Mouse (Mus musculus) thymus, postnatal 0 days (tissue): ENCODE measurements around the gene H2-Ab1. TPM values are rescaled to one million over a fixed set of nuclear protein-coding genes. Genes with fewer than 3 reads are reported as not detected.
A peak's percentile ranks its signal among the peaks of the same experiment; 100 is the strongest.

Experiments
- DNase-seq: peaks from one replicate; pipeline ENCODE4 v3.0.0-alpha.2; 2015; ENCODE audit warnings: low spot score
- polyA plus RNA-seq: library from polyadenylated mRNA; unstranded; fragments of >200 nt; fragmentation: Nextera tagmentation; extraction: Ambion mirVana; gene quantifications from 2 replicates; pipeline ENCODE4 v1.2.1, GENCODE M21; 2015

Gene H2-Ab1
- polyA plus RNA-seq, 1 experiment from 2014 or later: 1,544 TPM

DNA sequence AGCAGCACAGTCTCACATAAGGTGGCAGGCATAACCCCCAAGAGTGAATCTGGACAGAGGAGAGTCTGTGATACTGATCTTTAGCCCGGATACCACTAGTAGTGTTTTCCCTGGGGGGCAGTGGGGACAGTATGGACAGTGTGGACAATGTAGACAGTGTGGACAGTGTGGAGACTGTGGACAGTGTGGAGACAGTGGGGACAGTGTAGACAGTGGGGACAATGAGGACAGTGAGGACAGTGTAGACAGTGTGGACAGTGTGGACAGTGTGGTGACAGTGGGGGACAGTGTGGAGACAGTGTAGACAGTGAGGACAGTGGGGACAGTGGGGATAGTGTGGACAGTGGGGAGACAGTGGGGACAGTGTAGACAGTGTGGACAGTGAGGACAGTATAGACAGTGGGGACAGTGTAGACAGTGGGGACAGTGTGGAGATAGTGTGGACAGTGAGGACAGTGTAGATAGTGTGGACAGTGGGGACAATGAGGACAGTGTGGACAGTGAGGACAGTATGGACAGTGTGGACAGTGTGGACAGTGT, 23.1 kb downstream of the H2-Ab1 start:
- no peak for DNase-seq

DNA sequence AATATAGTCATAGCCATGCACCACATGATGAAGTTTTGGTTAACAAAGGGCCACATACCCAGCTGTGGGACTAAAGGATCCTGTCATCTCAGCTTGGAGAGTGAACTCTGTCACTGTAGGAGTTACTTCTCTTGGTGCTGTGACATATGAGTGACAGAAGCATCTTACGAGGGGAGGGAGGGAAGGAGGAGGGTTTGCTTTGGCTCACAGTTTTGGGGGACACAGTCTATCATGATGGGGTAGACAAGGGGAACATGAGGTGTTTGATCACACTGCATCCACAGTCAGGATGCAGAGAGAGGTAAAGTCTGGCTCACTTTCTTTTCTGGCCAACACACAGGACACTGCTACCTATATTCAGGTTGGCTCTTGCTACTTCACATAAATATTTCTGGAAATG, 24.3 kb downstream of the H2-Ab1 start:
- DNase-seq: no peak

DNA sequence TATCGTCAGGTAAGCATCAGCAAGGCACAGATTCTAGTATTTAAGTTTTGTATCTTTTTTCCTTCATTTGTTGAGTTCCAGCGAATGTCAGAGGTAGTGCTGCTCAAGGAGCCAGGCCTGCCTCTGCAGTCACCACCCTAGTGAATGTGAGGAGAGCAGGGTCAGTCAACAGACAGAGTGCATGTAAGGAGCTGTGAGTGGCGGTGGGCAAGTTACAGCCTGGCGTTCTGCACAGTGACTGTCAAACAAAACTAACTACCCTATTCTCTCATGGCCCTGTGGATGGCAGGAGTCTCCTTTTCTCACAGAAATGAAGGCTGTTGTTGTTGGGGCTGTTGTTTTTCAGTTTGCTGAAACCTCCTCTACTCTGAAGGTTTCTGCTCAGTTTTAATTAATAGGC, 27.9 kb downstream of the H2-Ab1 start:
- DNase-seq: no peak

DNA sequence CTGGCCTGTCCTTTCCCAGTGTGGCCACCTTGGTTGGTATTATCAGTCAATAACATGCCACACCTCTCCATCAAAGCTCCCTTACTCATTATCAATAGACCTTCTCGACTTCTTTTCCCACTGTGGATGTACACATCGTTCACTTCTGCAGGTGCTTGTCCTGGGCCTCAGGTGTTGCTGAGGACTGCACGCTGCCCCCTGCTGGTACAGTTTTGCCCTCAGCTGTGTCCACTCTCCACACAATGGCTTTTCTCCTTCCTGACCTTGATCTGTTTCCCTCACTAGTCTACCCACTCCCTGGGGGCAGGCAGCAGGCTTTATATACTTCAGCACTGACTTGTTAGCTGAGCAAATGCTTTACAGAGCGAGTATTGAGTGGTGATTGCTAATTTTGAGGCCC, 28.4 kb downstream of the H2-Ab1 start:
- DNase-seq: peak; percentile 49

DNA sequence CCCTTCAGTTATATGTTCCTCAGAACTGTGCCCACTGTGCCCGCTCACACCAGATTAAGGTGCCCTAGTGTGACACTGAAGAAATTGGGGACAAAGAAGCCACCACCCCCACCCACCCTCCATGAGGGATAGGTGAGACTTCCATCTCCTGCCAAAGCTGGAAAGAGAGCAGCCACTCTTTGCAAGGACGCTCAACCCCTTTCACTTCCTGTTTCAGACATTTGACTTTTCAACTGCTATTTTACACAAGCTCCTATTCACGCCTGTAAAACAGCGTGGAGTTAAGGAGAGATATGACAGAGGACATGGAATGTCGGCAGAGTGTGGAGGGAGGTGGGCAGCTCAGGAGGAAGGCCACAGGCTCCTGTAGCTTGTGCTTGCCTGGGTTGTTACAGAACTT, 29.0 kb downstream of the H2-Ab1 start:
- no peak for DNase-seq

DNA sequence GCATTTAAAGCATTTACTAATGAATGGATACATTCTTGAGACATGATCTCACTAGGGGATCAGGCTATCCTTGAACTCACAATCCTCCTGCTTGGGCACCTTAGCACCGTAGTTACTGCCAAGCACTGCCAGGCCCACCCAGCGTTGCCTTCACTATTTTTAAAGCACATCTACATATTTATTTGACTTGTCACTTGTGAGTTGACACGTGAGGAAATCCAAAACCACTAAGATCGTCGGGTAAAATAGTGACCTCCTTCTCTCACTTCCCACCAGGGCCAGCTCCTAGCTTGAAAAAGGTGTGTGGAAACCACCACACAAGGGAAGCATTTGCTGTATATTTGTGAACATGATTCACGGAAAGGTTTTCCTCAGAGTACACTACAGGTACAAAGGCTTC, 29.5 kb downstream of the H2-Ab1 start:
- DNase-seq: no peak

DNA sequence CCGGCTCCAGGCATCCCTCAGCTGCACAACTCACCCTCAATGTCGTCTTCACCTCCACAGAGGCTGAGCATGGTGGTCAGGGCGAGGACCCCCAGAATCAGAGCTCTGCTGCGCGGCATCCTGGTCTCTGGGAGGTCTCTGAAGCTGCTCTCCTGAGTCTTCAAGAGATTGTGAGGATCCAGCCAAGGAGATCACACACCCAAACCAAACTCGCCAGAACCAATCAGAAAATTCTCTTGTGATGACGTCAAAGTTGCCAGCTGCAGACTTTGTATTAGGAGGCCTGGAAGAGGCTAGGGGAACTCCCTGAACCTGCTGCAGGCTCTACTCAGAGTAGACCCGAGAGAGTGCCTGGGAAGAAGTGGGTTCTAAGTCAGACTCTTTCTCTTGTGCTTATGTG, 30.2 kb downstream of the H2-Ab1 start, which contains the start of gene H2-Aa:
Gene H2-Aa, minus strand, starts transcription at position 176 of the 400 bp plus-strand sequence.
- DNase-seq: peak; percentile 86

DNA sequence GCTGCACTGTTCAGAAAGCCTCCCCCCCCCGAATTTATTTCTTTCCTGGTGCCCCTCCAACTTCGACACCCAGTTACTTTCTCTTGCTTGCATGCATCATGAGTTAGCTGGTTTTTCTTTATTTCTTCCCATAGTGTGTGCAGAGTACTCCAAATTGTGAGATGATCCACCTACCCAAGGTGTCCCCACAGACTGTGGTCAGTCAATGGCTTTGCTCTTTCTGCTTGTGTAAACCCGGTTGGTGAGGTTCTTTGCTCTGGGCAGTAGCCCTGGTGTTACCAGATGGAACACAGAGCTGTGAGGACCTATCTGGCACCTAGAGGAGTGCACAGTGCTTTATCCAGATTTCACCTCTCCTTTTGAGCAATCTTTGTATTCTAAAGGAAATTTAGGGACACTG, 30.6 kb downstream of the H2-Ab1 start:
- no peak for DNase-seq

DNA sequence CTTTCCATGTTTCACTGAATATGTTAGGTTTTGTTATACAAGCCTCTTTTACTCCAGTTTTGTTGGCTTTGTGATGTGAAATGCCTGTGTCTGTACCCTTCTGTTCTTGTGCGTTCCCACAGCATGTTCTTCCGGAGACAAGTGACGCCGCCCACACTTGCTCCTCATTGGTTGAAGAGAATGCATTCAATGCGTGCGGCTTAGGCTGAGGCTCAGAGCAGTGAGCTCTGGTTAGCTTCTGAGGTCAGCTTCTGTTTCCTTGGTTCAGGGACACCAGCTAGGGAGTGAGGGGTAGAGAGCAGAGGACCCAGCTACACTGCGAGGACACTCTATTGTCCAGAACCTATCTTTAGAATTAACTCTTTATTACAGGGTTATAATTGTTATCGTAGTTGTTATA, 34.1 kb downstream of the H2-Ab1 start:
- peak; percentile 90 for DNase-seq

DNA sequence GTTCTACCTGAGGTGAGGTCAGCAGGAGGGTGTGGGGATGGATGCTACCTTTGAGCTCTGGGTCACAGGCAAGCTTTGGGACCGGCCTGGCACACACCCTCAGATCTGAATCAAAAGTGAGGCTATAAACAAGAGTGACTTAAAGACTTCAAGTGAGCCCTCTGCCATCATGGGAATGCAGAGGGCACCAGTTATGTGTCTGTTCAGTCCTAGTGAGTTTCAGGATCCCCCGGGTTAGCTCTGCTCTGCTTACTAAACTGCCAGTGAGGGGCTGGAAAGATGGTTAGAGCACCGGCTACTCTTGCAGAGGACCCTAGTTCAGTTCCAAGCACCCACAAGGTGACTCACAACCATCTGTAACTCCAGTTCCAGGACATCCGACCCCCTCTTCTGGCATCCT, 35.1 kb downstream of the H2-Ab1 start:
- DNase-seq: no peak

DNA sequence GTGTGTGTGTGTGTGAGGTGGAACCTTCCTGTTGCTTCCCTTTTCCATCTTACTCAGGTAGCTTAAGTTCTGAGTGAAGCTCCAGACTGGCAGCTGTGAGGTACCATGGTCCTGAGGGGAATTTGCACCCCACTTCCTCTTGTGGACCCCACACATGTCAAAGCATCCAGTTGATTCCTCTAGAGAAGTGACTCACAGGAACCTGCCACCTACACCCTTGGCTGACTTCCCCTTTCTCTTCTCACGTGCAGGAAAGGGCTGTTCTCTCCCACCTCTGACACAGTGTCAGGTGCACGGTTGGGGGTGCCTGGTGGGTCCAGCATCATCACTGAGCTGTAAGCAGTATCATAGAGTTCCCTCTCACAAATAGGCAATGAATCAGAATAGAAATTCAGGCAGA, 36.0 kb downstream of the H2-Ab1 start:
- DNase-seq: no peak

DNA sequence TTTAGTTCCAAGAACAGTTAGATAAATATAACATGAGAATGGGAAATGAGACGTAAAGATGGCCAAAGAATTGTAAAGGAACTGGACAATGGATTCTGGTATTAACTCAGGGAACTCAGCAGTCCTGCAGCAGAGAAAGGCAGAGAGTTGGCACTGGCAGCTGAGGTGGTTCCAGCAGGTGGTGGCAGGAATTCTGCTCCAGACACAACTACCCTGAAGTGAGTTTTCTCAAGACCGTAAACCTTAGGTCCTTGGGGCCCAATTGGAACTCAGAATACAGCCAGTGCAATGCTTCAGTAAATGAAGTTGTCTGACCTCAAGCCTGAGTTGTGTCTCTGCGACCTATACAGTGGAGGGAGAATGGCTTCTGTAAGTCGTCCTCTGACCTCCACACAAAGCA, 36.8 kb downstream of the H2-Ab1 start:
- no peak for DNase-seq

DNA sequence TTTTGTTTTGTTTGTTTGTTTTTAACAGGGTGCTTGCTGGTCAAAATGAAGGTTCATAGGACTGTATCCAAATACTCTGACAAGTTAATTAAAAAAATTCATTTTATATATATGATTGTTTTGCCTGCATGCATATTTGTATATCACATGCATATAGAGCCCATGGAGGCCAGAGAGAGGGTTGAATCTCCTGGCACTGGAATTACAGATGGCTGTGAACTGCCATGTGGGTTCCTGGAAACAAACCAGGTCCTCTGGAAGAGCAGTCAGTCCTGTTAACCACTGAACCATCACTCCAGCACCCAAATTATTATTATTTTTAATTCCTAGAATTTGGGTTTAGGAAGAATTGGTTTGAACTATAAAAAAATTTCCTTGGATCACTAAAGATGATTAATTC, 37.8 kb downstream of the H2-Ab1 start:
- no peak for DNase-seq

DNA sequence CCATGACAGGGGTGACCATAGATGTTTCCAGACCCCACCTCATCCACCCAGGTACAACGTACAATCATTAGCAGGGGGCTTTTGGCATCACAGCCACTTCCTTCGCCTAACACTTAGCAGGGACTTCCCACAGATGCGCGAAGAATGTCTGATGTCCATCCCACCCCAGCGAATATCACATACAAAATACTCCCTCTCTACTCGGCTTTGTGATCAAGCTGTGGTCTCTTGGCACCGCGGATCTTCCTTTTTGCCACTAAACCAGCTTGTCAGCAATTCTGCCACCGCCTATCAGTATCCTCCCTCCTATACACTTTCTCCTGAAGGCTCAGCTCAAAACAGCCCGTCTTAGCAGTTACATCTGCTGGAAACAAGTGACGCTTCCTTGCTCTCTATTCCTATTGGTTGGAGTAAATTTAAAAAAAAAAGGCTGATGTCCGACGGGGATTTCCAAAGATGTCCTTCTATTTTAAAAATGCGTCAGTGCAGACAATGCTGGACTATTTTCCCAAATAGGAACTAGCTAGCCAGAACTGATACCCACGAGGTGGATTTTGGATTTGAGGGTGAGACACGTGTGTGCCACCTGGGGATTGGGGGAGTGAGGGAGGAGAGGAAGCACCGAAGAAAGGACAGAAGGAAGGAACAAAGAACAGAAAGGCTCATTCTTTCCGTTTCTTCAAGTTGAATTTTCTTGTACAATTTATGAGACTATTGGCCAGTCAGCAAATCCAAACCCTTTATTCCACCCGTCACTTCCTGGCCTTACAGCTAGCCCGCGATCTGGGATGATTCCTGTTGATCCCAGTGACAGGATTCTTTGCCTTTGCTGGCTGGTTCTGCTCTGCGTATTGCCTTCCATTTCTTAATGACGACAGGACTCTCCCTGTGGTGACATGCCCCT, 38.7 kb downstream of the H2-Ab1 start:
- peak; percentile 84 for DNase-seq

DNA sequence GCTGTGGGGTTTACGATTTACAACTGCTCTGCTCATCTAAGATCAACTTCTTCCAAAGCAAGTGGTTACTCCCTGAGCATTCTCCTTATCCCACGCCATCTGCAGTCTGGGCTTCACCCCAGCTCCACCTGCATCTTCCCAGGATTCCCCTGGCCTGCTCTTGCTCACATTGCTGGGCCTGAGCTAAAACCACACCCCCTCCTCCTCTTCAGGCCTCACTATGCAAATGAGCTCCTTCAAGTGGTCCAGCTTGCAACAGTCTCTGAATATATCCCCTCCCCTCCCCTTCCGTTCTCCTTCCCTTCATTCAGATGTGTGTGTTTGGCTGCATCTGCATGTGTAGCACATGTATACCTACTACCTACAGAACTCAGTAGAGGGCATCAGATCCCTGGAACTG, 41.9 kb downstream of the H2-Ab1 start:
- DNase-seq: peak; percentile 23

DNA sequence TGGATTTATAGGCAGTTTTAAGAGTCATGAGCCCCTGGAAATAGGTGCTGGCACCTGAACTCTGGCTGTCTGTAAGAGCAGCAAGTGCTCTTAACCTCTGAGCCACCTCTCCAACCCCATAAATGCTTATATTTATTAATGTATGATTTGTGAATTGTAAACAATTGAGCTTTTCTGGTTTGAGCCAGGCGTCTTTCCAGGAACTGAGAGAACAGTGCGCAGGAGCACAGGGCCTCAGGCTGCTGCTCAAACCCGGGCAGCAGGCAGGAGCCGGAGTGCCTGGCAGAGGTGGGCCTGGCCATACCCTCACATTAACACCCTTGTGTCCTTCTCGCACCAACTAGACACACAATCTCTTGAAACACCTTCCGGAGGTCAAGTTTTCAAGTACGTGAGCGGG, 42.6 kb downstream of the H2-Ab1 start:
- no peak for DNase-seq

DNA sequence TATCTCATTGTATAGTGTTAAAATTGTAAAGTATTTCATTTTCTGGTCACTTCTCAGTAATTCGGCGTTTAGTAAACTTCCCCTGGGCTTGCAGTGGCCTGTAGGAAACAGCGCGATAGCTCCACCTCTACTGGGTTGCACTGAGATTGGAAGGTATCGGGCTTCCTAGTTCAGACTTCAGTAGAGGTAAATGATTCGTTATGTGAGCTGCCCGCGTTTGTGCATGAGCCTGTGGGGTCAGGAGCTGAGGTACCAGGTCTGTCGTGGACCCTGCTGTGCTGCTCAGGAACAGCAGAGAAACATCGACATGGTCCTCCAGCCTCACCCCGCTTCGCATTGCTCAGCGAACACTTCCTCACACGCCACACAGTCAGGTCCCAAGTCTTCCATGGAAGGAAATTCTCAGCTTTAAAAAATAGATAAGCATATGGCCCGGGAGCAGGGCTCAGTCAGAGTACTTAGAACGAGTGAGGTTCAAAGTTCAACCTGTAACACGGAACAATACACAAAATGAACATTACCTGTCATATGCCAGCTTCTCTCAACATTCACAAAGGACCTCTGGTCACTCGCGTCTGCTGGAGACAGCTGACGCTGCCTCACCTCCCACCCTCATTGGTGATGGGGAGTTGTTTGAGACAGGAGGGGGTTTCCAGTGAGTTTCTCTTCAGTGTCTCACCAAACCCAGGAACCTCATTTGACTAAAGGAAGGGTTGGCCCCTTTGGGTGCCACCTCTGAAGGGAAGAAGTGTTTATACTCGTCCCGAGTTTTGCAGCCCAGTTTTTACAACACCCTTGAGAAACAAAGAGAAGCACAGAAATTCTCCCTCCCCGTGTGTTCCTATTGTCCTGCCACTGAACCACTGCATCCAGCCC, 43.4 kb downstream of the H2-Ab1 start:
- DNase-seq: no peak

DNA sequence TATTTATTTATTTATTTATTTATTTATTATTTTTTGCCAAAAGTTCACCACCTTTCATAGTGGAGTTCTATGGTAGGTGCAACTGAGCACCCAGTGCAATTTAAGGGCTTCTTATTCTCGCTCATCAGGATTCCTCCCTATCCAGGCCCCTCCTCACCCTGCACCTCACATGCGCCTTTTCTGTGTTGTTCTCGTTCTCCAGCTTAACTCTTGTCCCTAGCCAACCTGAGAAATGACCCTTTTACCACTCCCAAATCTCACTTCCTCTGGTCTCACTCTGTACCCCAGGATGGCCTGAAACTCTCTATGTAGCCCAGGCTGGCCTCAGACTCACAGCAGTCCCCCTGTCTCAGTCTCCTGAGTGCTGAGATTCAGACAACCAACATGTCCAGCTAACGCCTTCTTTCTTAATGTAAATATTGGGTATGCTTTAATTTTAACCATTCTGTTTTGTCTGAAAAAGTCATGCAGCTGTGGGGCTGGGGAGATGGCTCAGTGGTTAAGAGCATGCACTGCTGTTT, 44.2 kb downstream of the H2-Ab1 start:
- no peak for DNase-seq

DNA sequence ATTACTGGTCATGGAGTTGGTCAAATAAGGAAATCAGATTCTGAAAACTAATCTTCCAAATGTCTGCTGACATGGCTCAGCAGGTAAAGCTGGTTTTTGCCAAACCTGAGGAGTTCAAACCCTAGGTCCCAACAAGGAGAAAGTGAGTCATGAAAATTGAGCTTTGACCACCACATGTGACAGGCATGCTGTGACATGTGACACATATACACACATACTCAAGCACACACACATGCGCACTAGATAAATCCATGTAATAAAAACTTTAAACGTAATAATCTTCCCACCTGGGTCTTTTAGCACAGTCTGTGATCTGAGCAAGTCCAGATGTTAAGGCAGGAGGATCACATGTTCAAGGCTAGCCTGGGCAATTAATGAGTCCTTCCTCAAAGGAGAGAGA, 46.3 kb downstream of the H2-Ab1 start:
- DNase-seq: no peak

DNA sequence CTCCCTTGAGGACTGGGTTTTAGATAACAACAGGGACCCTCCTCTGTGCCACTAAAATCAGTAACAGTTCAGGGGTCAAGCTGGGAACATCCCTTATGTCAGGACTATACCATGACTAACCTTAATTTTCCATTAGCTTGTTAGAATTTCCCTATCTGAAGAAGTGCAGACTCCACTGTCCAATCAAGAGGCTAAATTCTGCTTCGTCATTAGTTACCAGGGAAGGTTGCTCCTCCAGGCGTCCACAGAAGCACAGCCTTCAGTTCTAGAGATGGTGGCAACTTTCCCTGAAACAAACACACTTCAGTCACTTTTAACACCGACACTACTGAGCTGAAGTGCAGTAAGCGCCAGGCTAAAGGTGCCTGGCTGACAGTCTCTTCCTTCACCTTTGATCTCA, 47.3 kb downstream of the H2-Ab1 start:
- DNase-seq: peak; percentile 72

DNA sequence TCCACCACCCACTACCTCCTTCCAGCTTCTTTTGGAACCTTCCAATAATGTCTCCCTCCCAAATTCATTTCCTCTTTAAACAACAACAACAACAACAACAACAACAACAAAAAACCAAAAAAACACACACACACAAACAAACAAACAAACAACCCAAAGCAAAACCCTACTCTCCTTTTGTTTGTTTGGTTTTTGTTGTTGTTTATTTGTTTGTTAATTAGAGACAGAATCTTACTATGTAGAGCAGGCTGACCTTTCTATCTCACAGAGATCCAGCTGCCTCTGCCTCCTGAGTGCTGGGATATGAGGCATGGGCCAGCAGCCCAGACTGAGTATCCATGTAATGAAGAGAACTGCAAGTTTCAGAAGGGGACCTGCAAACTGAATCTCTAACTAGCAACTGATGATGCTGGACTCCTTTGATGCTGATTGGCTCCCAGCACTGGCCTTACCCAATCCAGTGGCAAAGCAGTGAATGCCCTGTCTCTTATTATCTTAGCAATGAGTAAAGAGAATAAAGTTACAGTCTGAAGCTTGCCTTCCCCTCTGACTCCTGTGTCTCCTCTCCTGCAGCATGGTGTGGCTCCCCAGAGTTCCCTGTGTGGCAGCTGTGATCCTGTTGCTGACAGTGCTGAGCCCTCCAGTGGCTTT, 48.0 kb downstream of the H2-Ab1 start, which contains the start of gene H2-Eb1:
Gene H2-Eb1, plus strand, starts transcription at position 488 of the 651 bp plus-strand sequence.
- peak; percentile 88 for DNase-seq
